Mouse (Mus musculus) common myeloid progenitor, adult 5-6 weeks (primary cell): Measurements from ENCODE around the gene Abce1. TPM values are rescaled to one million over a fixed set of nuclear protein-coding genes. Genes with fewer than 3 reads are reported as not detected.
"Not testable (repeated sequence)": the region's sequence is repeated elsewhere in the genome, so short reads cannot be mapped to it uniquely, and the experiment has no call there.

Experiments used
- ATAC-seq: replicated peaks from 2 replicates; pipeline ENCODE4 v1.8.0; 2016; ENCODE audit warnings: low read depth, mild to moderate bottlenecking, moderate TSS enrichment, inconsistent platforms; ENCODE audit not compliant: poor library complexity, severe bottlenecking
- total RNA-seq: library from RNA; stranded (forward); fragments of 200-1000, 187-1606 nt; gene quantifications from 2 replicates; pipeline ENCODE4 v1.2.3, GENCODE M21; 2017

Gene Abce1
- 275 and 301 TPM in 2 replicates for total RNA-seq

DNA sequence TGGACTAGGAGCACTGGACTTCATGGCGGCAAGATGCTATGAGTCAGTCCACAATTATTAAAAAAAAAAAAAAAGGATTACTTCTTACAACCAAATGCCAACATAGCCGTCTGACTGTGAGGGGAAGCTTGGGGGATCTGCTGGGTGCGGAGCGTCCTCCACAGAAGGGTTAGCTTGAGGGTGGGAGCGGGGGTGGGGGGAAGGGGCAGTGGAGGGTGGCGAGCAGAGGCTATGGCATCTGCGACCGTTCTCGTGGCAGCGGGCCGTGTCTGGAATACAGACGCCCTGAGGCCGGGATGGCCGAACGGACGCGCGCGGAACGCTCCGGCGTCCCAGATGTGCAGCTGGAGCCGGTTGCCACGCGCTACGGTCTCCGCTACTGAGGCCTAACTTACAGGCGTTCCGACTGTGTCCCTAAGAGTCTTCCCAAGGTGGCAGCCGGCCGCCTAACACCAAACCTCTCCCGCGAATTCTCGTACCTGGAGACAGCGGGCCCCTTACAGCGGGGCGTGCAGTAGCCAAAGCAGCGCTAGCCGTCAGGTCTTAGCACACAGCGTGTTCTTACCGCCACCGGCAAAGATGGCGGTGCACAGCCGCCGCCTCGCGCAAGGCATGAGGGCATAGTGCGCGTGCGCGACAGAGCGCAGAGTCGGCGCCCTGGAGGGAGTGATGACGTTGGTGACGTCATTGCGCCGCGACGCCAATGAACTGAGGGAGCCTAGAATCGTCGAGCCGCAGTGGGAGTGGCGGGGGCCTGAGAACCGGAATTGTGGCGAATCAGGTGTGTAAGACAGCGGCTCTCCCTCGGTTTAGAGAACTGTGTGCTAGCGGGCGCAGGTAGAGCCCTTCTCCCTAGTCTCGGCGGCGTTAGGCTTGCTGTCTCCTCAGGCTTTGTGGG lies at the start of gene Abce1, which contains the start of gene Anapc10:
TSS of gene Abce1 (minus strand) at position 677 of the 898 bp plus-strand sequence.
TSS of gene Anapc10 (plus strand) at position 757 of the 898 bp plus-strand sequence.
- peak; percentile 96 for ATAC-seq

DNA sequence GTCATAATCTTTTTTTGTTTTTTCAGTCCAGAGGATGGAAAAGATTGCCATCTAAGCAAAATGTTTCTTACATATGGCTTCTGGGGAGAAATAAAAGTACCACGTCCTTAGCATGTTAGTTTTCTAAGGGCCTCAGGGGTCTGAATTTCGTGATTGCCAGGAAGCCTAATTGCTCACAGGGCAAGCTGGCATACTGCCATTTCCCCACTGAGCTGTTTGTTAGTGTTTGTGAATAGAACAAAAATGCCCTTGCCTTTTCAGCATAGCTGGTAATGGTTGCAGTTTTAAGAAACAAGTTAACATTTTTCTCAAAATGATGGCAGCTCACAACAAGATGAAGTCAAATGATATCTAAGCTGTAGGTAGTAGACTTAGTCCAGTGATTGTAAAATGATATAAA lies 38.8 kb upstream of the Abce1 start:
- no peak for ATAC-seq

DNA sequence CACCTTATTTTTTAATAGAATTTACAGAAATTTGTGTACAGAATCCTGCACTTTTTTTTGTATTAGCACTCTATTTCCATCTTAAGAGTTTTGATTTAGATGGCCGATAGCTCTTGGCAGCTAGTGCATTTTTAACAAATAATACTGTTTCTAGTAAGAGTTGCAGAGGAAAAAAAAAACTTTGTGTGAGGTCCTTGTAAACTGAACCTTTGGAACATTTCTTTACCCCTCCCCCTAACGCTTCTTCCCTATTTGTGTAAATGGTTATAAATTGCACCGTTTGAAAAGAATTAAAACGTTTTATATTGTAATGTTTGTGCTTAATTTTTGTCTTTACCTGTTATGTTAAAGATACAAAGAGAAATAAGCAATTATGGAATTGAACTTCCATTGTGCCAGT lies 37.1 kb upstream of the Abce1 start:
- no peak for ATAC-seq

DNA sequence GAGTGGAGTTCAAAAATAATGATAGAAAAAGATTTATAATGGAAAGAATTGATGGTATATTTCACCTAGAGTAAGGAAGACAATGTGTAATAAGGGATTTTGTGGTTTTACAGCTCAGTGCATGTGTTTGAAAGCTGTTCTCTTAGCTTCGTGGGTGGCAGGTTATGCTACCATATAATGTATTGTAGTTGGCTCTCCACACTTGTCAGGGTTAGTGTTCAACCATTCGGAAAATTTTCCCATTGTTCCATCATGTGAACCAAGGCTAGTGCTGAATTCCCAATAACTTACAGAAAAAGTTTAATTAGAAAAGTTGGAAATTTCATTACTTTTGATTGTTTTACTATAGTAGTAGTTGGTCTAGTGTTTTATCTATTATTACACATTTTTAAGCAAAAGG lies 36.6 kb upstream of the Abce1 start:
- no peak for ATAC-seq

DNA sequence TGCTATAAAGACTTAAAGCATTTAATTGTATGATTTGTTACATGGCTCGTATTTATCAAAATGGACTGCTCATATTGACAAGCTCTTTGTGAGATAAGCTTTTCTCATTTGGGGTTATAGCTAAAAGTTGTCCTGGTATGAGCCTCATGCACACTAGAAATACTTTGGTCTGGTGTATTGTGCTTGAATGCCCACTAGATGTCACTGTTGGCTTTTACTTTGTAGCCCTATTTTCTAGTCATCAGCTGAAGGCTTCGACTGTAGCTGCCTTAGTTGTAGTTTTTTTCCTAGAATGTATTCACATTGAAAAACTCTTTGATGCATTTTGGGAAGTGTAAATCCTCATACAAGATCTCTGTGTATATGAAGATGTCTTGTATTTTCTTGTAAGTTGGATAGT lies 22.8 kb upstream of the Abce1 start:
- ATAC-seq: peak; percentile 93

DNA sequence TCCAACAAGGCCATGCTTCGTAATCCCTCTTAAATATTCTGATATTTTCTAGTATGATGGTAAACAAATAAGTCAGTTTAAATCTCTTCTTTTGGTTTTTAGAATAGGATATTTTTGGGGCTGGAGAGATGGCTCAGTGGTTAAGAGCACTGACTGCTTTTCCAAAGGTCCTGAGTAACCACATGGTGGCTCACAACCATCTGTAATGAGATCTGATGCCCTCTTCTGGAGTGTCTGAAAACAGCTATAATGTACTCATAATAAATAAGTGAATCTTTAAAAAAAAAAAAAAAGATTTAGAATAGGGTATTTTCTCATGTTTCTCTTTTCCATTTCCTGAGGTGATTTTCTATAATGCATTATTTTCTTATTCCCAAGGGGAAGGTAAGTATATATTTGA lies 16.4 kb upstream of the Abce1 start:
- ATAC-seq: no peak

DNA sequence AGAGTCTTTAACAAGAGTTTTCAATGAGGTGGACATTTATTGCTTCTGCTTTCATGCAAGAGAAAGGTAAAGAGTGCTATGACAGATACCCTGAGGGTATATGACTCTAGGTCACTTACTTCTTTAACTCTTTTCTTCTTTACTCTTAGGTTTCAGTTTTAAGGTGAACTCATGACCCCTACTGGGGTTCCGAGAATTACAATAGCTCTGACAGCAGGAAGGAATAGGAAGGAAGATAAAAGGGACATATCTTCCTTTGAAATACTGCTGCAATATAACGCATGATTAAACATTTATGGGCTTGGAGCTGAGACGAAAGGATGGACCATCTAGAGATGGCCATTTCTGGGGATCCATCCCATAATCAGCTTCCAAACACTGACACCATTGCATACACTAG lies 13.0 kb upstream of the Abce1 start:
- ATAC-seq: peak; percentile 60; the same call in 1 of the 2 replicates

DNA sequence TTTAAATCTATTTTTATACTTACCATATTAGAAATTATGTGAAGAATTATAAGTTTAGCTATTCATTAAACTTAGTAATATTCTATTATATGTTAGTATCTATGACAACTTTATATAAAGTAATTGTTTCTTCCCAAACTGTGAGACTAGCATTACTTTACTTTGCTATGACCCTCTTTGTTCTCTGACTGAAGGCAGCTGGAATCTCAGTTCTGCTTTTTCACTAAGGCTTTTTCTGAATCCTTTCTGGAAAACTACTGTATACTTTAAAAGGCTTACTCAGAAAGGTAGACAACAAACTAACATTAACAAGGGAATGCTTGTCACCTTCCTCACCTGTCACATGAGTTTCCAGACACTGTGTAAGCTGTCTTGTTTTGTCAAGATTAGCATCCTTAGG lies 11.8 kb upstream of the Abce1 start:
- ATAC-seq: no peak

DNA sequence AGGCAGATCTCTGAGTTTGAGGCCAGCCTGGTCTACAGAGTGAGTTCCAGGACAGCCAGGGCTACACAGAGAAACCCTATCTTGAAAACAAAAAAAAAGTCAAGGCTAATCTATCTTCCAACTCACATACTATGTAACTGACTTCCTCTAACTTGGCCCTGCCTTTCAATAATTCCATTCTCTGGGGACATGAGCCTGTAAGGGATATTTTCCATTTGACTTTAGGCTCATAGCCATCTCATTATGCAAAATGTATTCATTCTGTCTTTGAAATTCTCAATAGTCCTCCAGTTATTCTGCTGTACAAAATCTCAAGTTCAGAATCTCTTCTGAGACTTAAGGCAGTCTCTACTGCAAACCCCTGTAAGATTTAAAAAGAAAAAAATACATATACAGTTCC lies 10.0 kb upstream of the Abce1 start:
- ATAC-seq: no peak

DNA sequence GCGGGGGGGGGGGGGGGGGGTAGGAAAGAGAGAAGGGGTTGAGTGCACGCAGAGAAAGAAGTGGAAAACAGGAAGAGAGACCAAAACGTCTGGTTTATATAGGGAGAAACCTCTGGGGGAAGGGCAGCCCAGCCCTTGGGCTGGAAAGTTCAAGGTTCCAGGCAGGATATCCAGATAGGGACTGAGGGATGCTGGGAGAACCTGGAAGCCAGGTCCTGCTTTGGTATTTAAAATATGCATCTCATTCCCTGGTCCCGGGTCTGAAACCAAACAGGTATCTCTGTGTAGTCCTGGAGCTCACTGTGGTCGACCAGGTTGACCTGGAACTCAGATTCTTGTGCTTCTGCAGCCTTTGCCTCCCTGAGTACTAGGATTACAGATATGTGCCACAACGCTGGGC lies 1.1 kb upstream of the Abce1 start:
- no peak for ATAC-seq

DNA sequence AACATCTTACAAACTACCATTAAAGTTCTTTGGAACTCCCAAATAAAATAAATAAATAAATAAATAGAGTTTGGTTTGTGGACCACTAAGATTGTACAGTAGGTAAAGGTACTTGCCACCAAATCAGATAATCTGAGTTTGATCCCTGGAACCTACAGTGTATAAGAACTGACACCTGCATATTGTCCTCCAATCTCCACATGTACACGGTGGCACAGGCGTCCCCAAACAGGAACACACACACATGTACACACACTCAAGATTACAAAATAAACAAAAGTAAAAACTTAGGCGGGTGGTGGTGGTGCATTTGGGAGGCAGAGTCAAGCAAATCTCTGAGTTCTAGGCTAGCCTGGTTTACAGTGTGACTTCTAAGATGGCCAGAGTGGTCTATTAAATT lies 4.9 kb downstream of the Abce1 start:
- ATAC-seq: no peak

DNA sequence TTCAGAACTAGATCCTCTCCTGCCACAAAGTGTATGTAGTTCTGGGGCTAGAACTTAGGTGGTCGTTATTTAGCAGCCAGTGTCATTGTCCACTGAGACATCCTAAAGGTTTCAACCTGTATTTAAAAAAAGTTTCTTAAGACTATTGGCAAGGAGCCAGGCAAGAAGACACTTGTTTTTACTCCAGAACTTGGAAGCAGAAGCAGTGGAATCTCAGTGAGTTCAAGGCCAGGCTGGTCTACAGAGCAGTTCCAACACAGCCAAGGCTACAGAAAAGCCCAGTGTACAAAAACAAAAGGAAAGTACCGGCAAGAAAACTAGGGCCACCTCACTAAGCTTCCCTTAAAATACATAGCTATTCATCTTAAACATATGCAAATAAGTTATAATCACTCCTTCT lies 19.0 kb downstream of the Abce1 start:
- no peak for ATAC-seq

DNA sequence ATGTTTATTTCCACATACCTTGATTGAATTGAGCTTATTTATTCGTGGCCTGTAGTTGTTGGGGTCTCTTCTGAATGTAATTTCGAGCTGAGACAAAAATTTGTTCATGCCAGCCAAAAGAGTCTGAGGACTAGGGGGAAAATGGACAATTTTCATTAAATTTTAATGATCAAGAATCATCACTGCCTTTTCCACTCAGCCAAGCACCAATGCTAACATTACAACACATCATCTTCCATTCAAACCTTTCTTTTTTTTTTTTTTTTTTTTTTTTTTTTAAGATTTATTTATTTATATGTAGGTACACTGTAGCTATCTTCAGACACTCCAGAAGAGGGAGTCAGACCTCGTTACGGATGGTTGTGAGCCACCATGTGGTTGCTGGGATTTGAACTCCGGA lies 25.6 kb downstream of the Abce1 start:
- ATAC-seq: not testable (repeated sequence)

DNA sequence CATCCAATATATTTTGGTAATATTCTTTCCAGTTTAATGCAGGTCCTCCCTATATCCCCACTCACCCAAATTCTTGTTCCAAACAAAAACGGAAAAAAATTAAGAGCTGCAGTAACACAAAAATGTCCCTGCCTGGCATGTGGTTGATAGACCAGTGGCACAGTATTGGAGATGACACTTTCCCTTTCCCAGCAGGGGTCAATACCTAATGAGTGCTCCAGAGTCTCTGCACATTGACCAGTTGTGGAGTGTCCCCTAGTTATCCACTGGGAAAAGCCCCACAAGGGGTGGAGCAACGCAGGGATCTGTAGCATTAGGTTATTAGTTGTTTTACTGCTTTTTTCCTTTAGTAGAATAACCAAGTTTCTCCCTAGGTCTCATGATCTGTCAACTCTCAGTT lies 30.6 kb downstream of the Abce1 start:
- no peak for ATAC-seq

DNA sequence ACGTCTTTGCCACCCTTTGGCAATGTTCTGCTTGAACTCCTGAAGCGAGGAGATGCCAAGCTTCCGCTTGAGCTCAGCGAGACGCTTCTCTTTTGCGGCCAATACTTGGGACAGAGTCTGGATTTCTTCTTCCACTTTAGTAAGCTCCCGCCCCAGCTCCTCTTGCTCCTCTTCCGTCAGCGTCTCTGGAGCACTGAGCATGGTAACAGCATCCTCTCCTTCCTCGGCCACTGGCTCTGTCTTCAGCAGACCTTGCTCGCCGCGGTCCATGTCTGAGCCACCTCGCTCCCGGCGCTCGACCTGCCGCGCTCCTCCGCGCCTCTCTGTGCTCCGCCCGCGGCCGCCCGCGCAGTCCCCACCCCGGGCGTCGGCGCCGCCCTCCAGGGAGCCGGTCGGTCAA lies 31.0 kb downstream of the Abce1 start:
- peak; percentile 29; the same call in 1 of the 2 replicates for ATAC-seq

DNA sequence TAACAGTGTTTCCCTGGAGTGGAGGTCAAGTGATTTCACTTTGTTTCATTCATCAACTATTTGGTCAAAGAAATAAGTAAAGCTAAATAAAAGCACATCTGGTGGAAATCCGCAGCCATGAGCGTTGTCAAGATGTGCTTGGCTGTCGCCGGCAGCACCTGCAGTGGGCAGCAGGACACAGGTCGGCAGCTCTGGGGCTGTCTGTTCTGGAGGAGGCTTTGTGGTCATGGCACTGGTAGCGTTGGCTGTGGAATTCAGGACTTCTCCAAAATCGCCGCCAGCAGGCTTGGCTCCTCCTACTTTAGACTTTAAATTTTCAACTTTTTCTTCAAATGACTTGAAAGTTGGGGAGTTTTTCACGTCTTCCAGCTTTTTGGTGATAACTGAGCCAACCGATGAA lies 31.5 kb downstream of the Abce1 start:
- ATAC-seq: peak; percentile 45

DNA sequence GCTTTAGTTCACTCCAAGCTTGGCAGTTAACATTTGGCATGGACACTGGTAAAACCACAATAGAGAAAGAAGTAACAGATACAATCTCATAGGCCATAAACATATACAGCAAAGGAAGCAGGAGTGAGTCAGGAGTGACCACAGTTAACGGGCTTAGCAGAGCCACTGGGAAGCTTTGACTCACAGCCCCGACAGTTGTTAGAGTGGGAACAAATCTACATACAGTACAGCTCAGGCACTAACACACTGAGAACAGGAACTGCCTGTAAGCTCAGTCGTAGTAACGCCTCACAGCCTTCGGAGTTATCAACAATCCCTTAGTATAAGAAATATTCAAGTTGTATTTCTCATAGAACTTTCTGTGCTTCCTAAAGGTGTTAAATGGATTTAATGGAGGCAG lies 32.5 kb downstream of the Abce1 start:
- ATAC-seq: peak; percentile 89

DNA sequence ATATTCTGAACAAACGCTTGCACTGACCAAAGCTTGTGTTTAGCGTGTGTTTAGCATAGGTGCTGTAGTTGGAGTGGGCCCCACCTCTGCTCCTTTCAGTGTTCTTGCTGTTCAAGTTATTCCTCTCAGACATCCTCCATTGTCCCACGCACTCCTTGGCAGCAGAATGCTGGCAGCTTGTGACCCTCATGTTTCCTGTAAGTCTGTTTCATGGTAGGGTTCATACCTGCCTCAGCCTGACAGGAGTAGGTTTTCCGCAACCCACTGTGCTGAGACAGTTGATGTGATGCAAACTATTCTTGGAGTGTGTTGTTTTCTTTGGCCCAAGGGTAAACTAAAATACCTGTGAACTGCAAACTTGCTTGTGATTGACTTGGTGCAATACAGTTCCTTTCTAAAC lies 35.1 kb downstream of the Abce1 start:
- no peak for ATAC-seq

DNA sequence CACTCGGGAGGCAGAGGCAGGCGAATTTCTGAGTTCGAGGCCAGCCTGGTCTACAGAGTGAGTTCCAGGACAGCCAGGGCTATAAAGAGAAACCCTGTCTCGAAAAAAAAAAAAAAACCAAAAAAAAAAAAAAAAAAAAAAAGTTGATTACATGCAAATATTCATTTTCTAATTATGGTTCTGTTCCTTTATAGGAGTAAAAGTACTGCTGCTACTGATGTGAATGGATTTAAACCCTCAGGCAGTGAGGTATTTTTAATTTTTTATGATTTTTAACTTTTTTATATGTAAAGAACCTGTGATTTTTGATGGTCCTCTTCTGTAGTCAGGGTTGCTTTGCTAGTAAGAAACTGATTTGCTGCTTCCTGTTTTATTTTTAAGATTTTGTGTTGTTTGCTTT lies 52.8 kb downstream of the Abce1 start:
- not testable (repeated sequence) for ATAC-seq

DNA sequence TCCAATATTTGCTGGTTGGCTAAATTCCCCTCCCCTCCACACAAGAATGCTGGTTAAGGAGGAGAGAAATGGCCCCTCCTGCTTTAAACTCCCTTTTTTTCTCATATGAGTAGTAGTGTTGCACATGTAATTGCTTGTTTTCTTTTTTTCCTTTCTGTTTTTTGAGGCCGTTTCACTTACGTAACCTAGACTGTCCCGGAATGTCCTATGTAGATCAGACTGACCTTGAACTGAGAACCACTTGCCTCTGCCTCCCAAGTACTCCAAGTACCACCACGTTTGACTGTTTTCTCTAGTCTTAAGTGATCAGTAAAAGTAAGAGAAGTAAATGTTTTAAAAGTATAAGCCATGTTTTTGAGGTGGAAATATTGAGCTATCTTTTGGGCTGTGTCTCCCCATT lies 57.8 kb downstream of the Abce1 start:
- ATAC-seq: no peak

DNA sequence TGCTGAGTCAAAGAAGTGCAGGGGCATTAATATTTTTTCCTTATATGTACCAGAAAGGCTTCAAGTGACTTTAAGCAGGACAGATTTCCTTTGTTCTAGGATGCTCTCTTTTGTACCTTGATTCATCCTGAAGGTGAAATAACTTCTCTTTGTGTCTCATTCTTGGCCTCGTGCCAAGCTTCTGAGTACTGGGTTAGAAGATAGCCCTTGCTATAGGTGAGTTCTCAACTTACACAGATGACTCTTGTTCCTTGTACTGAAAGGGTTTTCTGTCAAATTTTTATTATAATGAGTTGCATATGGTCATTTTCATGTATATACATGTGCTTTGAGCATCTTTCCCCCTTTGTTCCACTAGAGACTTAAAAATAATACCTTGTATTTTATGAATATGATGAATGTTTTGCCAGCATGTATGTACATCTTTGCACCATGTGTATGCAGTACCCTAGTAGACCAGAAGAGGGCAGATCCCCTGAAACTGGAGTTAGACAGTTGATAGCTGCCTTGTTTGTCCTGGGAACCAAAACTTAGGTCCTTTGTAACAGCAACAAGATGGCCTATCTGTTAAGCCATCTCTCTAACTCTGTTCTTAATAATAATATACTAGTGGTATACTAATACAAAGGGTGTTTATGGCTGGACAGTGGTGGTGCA lies 61.3 kb downstream of the Abce1 start:
- peak; percentile 86 for ATAC-seq
